Mouse (Mus musculus): Measurements from ENCODE around the gene Rabgef1.
"Not testable (repeated sequence)": the region's sequence is repeated elsewhere in the genome, so short reads cannot be mapped to it uniquely, and the experiment has no call there.

Gene Rabgef1

DNA sequence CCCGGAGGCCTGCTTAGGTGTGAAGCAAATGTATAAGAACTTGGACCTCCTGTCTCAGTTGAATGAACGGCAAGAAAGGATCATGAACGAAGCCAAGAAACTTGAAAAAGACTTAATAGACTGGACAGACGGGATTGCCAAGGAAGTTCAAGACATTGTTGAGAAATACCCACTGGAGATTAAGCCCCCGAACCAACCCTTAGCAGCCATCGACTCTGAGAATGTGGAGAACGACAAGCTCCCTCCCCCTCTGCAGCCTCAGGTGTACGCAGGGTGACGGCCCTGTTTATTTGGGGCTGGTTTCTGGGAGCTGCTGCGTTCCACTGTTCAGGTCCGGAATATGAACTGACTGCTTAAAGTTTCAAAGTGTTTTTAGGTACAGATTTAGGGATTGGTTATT, 41.4 kb downstream of the Rabgef1 start:
- DNase-seq (ENCODE audit: low read depth in 2 of 2, low spot score in 2 of 2) = no peak

DNA sequence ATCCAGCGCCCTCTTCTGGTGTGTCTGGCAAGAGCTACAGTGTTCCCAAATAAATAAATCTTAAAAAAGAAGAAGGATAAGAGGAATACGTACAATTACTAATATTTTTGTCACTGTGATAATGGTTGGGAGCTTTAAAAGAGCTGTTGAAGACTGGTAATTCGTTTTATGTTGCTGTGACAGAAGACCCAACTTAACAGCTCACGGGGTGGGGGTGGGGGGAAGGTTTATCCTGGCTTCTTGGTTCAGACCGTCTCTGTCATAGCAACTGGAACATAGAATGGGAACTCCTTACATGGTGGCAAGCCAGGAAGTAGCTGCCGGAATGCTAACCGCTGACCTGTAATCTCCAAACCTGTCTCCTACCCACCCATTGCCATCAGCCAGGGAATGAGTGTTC, 45.2 kb downstream of the Rabgef1 start, which contains the start of gene Tmem248:
Gene Tmem248, plus strand, starts transcription at position 301 of the 400 bp plus-strand sequence.
- no peak for DNase-seq (ENCODE audit: low read depth in 2 of 2, low spot score in 2 of 2)

DNA sequence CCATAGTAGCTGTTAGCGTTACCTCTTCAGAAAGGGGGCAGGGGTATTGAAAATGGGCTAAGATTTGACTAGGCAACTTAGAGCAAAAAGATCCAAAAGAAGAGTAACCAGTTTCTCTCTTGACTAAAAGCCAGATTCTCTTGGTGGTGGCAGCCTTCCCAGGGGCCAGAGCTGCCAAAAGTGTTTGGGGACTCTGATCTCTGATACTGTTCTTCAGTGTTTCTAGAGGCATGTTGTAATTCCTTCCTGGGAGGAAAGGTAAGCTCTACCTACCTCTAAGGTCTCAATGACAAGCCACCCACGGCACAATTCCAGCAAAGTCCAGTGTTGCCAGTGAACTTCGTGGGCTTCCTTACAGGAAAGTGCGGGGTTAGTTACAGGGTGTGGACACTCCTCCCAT, 45.8 kb downstream of the Rabgef1 start:
- no peak for DNase-seq (ENCODE audit: low read depth in 2 of 2, low spot score in 2 of 2)

DNA sequence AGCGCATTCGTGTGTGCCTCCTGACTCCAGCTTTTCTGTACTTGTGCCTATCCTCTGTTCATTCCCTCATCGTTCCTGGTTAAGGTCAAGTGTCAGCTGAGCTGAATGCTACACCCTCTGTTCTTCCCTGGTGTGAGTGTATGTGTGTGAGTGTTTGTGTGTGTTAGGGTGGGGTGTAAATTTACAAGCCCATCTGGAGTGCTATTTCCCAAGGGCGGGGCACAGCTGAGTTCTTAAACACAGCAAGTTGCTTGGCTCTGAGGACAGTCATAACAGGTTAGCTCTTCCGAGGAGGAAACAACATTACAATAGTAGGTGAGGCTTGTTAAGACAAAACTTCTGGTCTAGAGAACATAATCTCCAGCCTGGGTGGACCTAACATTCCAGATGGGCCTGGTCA, 46.7 kb downstream of the Rabgef1 start:
- no peak for DNase-seq (ENCODE audit: low read depth in 2 of 2, low spot score in 2 of 2)

GRCm38 (mm10) chr5:130221316-130221715, 49.7 kb downstream of the Rabgef1 start:
- no peak for DNase-seq (ENCODE audit: low read depth in 2 of 2, low spot score in 2 of 2)

GRCm38 (mm10) chr5:130221760-130222145, 50.2 kb downstream of the Rabgef1 start:
- no peak for DNase-seq (ENCODE audit: low read depth in 2 of 2, low spot score in 2 of 2)

- DNase-seq (ENCODE audit: low read depth in 2 of 2, low spot score in 2 of 2) = peak; percentile 85 to 93
Observed at GRCm38 (mm10) chr5:130222146-130223004, 50.8 kb downstream of the Rabgef1 start.

- DNase-seq (ENCODE audit: low read depth in 2 of 2, low spot score in 2 of 2) = no peak
Observed at GRCm38 (mm10) chr5:130226790-130227189, 55.2 kb downstream of the Rabgef1 start.

GRCm38 (mm10) chr5:130228120-130228519, 56.5 kb downstream of the Rabgef1 start:
- DNase-seq (ENCODE audit: low read depth in 2 of 2, low spot score in 2 of 2) = no peak

GRCm38 (mm10) chr5:130236302-130236701, 64.7 kb downstream of the Rabgef1 start:
- DNase-seq (ENCODE audit: low read depth in 2 of 2, low spot score in 2 of 2) = no peak

DNA sequence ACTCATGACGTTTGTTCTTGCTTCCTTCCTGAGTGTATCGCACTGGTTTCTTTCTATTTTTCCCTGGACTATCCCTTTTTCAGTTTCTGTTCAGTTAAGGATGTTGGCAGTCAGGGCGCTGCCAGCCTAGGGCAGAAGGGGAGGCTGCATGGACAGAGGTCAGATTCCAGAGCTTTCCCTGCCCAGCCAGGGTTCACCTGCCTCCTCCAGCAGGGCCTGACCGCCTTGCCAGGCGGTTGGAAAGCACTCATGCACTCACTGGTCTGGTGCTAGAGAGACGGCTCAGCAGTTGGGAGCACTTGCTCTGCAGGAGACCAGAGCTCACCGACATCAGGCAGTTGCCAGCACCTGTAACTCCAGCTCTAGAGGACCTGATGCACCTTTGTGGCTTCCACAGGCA, 67.6 kb downstream of the Rabgef1 start:
- no peak for DNase-seq (ENCODE audit: low read depth in 2 of 2, low spot score in 2 of 2)

DNA sequence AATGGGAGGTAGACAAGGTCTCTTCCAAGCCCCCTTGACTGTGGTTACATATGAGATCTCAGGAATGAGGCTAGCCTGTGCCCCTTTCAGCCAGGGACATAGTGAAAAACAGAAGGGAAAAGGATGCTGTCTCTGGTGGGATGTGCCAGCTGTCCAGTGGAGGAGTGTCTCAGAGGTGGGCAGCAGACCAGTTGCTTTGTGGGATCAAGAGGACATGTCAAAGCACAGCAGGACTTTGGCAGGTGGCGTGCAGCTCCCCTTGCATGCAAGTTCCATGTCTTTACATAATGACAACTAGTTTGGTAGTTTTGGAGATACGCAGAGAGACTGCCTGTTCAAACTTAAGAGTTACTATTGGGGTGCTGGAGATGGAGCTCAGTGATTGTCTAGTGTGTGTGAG, 68.3 kb downstream of the Rabgef1 start:
- DNase-seq (ENCODE audit: low read depth in 2 of 2, low spot score in 2 of 2) = no peak

GRCm38 (mm10) chr5:130241426-130241825, 69.8 kb downstream of the Rabgef1 start:
- DNase-seq (ENCODE audit: low read depth in 2 of 2, low spot score in 2 of 2) = no peak

DNA sequence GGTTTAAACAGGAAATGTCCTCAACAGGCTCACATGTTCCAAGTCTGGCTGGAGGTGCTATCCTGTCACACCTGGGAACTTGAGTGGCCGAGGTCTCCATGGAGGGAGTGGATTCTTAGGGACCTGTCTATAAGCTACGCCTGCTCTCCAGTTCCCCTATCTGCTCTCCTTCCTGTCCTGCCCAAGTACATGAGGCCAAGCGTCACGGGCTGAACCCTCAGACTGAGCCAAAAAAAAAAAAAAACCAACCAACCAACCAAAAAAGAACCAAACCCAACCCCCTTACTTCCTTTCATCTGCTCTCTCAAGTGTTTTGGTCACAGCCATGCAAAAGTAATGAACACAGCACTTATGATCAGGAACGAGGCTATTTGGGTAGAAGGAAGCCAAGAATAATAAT, 76.2 kb downstream of the Rabgef1 start:
- DNase-seq (ENCODE audit: low read depth in 2 of 2, low spot score in 2 of 2) = no peak

- DNase-seq (ENCODE audit: low read depth in 2 of 2, low spot score in 2 of 2) = no peak
Observed at GRCm38 (mm10) chr5:130254164-130255016, 82.8 kb downstream of the Rabgef1 start.

- peak; percentile 95 to 97 for DNase-seq (ENCODE audit: low read depth in 2 of 2, low spot score in 2 of 2)
Observed at GRCm38 (mm10) chr5:130255017-130255720, 83.6 kb downstream of the Rabgef1 start, which contains the start of the genes Sbds and Tyw1. TSS of gene Sbds (minus strand) at chr5:130255530. TSS of gene Tyw1 (plus strand) at chr5:130255619.

DNA sequence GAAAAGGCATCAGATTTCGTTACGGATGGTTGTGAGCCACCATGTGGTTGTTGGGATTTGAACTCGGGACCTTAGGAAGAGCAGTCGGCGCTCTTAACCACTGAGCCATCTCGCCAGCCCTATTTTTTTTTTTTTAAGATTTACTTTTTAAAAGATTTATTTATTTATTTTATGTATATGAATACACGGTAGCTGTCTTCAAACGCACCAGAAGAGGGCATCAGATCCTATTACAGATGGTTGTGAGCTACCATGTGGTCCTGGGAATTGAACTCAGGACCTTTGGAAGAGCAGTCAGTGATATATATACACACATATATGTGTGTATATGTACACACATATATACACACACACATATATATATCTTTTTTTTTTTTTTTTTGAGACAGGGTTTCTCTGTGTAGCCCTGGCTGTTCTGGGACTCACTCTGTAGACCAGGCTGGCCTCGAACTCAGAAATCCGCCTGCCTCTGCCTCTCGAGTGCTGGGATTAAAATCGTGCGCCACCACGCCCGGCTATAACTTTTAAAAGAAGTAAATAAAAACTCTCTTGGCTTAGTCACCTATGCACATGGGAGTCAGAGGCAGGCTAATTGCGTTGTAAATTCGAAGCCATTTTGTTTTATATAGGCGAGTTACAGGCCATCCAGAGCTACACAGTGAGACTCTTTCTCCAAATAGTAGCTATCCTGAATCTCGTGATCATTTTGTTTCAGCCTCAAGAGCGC, 84.4 kb downstream of the Rabgef1 start:
- DNase-seq (ENCODE audit: low read depth in 2 of 2, low spot score in 2 of 2) = not testable (repeated sequence)

DNA sequence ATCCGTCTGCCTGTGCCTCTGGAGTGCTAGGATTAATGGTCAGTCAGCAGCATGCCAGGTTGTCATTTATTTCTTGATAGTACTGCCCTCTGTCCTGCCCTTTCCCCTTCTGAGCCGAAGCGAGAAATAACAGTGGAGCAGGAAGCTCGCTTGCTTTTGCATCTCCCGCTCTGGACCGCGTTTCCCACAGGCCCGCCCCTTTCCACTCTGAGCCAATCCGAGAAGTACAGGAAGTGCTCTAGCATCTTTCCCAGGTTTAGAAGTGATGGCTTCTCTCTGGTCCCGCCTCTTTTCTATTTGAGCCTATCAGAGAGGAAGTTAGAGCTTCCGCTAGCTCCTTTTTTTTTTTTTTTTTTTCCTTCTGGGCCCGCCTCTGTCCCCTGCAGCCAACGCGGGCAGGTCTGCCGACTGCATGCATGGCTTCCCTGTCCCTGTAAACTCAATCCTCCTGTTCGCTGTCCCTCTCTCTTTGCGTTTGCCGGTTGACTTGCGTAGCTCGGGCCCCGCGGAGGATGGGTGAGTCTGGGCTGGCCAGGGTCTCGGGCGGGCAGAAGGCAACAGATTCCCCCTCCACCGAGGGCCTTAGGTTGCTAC, 85.2 kb downstream of the Rabgef1 start:
- DNase-seq (ENCODE audit: low read depth in 2 of 2, low spot score in 2 of 2) = peak; percentile 89 to 93

- DNase-seq (ENCODE audit: low read depth in 2 of 2, low spot score in 2 of 2) = no peak
Observed at GRCm38 (mm10) chr5:130257303-130257702, 85.7 kb downstream of the Rabgef1 start.

DNA sequence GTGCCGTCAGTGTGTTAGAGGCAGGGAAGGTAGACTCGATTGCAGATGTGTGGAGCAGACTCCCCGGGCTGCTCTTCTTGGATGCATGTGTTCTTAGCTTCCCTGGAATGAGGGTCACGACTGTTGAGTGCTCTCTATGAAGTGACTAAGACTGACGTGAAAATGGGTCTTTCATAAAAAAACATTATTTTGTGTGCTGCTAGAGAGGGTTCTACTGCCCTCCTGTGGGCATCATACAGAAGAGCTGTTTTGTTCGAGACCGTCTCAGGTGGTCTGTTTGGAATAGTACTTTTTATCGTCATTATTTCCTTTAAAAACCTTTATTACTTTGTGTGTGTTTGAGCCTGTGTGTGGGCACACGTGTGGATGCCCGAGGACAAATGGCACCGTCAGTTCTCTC, 91.9 kb downstream of the Rabgef1 start:
- DNase-seq (ENCODE audit: low read depth in 2 of 2, low spot score in 2 of 2) = no peak

All from CD8-positive naive resting alpha-beta T cell, adult 2 months (primary cell).